Mouse (Mus musculus) thymus, adult 2 months (tissue): ENCODE results near the gene Tead3. TPM values are rescaled to one million over a fixed set of nuclear protein-coding genes. Genes with fewer than 3 reads are reported as not detected.

Source experiments
- DNase-seq: peaks from one replicate; pipeline ENCODE4 v3.0.0; 2021
- H3K27ac ChIP-seq: fragments of 200-500 bp; 2 replicates; pipeline ENCODE4 v1.5.1; 2012; ENCODE audit warnings: low read length, control low read depth; ENCODE audit not compliant: control insufficient read depth, insufficient read depth
- H3K27me3 ChIP-seq: fragments of 200-500 bp; 2 replicates; pipeline ENCODE4 v1.6.1; 2012; ENCODE audit warnings: mild to moderate bottlenecking, low read length, moderate library complexity, mixed read lengths; ENCODE audit not compliant: control insufficient read depth, insufficient read depth
- H3K36me3 ChIP-seq: fragments of 200-500 bp; 2 replicates; pipeline ENCODE4 v1.6.1; 2012; ENCODE audit warnings: mild to moderate bottlenecking, low read length, moderate library complexity; ENCODE audit not compliant: control insufficient read depth, insufficient read depth
- H3K4me1 ChIP-seq: fragments of 200-500 bp; replicated peaks from 2 replicates; pipeline ENCODE4 v1.6.1; 2012; ENCODE audit warnings: low read length; ENCODE audit not compliant: control insufficient read depth, insufficient read depth
- H3K4me3 ChIP-seq: fragments of 200-500 bp; 2 replicates; pipeline ENCODE4 v1.5.1; 2012; ENCODE audit warnings: mild to moderate bottlenecking, low read length, control low read depth, moderate library complexity; ENCODE audit not compliant: control insufficient read depth, insufficient read depth
- CTCF ChIP-seq: fragments of 200-500 bp; IDR thresholded peaks from 2 replicates; pipeline ENCODE4 v1.5.1; 2012; ENCODE audit warnings: mild to moderate bottlenecking, control low read depth, low read length, moderate library complexity, borderline replicate concordance; ENCODE audit not compliant: control insufficient read depth, poor library complexity, insufficient read depth; ENCODE audit errors: extremely low read depth
- POLR2A ChIP-seq: fragments of 200-500 bp; IDR thresholded peaks from 2 replicates; pipeline ENCODE4 v1.6.1; 2012; ENCODE audit warnings: mild to moderate bottlenecking, low read length, control low read depth, moderate library complexity; ENCODE audit not compliant: control insufficient read depth, poor library complexity, insufficient read depth; ENCODE audit errors: extremely low read depth
- WGBS: fragments of 180-500 bp; shearing (Covaris S2); methylation state at CpG from one replicate; pipeline ENCODE4 v1.1.7; 2018; 5-methylcytosine and 5-hydroxymethylcytosine counted together
- polyA plus RNA-seq: library from polyadenylated mRNA; depleted of rRNA; stranded (reverse); fragments of >200 nt; gene quantifications from 2 replicates; pipeline ENCODE4 v1.2.3, GENCODE M21; 2012

The Tead3 gene
- polyA plus RNA-seq, 1 experiment, result 11.6 TPM

DNA sequence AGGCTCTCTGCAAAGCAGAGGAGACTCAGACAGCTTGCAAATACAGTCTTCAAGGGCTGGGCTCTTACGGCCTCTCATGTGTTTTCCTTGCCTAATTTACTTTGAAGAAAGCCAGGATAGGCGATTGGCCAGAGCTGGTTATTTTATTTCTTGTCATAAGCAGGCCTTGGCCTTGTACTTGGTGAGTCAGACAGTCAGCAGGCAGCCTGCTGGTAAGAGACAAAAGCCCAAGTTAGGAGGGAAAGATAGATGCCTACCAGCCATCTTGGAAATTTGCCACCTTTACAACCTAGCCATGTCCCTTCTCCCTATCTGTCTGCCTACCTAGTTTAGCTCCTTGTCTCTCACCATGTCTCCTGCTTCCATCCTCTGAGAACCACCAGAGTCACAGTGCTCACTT, 20.7 kb upstream of the Tead3 start:
- DNase-seq, result no peak
- Histone ChIP-seq H3K27ac (no peak overlapping the region), H3K36me3 (no peaks in the 10 kb centered on the region), H3K4me1 (peaks cover 16% of the 10 kb centered on the region), H3K4me3 (no peak overlapping the region), H3K27me3 (no peaks in the 10 kb centered on the region)
- TF ChIP-seq POLR2A (no peak), CTCF (no peak)
- WGBS, result 94% methylated on average over 2 of the region's 2 CpGs

DNA sequence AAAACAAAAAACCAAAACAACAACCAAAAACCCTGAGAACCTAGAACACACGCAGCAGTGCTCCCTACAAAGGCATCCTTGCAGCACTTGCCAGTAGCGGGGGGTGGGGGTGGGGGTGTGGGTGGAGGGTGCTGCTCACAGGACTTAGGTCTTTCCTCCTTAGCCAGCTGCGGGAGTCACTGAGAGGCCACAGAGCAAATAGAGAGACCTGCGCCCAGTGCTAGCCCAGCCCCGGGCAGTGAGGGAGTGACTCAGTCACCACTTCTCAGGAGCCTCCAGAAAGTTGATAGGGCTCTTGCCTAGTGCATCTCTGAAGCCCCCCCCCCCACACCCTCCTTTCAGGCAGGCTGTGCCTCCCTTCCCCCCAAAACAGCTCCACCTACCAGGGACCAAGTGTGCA, 18.4 kb upstream of the Tead3 start:
- no peak overlapping the region for H3K27ac ChIP-seq

GRCm38 (mm10) chr17:28368449-28368848, 17.8 kb upstream of the Tead3 start:
- WGBS, result 4% methylated on average over 13 of the region's 13 CpGs
- H3K4me1 ChIP-seq, result no peaks in the 10 kb centered on the region
- H3K27ac ChIP-seq, result no peak overlapping the region
- TF ChIP-seq POLR2A, result no peak
- peak; percentile 98 for TF ChIP-seq CTCF
- DNase-seq, result peak; percentile 84
- peaks cover 20% of the 10 kb centered on the region; the same call in 1 of the 2 replicates for H3K27me3 ChIP-seq
- no peak overlapping the region for H3K4me3 ChIP-seq
- H3K36me3 ChIP-seq, result no peaks in the 10 kb centered on the region

More for the DNA sequence above, 18.4 kb upstream of the Tead3 start:
- Histone ChIP-seq H3K4me3 (no peak overlapping the region), H3K4me1 (peaks cover 1% of the 10 kb centered on the region), H3K36me3 (no peaks in the 10 kb centered on the region), H3K27me3 (peaks cover 13% of the 10 kb centered on the region; the same call in 1 of the 2 replicates)
- 81% methylated on average over 5 of the region's 5 CpGs for WGBS
- DNase-seq, result no peak
- TF ChIP-seq CTCF (no peak), POLR2A (no peak)

DNA sequence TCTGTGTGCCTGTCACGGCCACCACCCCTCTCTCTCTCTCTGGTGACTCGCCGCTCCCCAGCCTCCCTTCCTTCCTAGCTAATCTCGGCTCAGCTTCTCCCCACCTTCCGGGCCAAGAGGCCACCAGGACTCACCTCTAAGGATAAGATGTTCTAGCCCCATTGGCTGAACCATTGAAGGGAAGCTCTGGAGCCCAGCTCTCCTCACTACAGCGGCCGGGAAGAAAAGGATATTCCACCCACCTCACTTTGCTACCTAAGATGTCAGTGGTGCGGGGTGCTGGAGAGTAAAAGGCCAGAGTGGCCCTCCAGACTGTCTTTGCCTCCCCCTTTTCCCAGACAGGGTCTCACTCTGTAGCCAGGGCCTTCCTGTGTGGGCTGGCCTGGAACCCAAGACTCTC, 14.5 kb upstream of the Tead3 start, which contains the start of gene Tulp1:
TSS of gene Tulp1 (minus strand) at position 101 of the 400 bp plus-strand sequence.
- no peak for DNase-seq
- WGBS, result 82% methylated on average over 8 of the region's 8 CpGs
- Histone ChIP-seq H3K4me1 (peaks cover 5% of the 10 kb centered on the region), H3K4me3 (no peak within 1 kb of the TSS), H3K36me3 (no peaks in the 10 kb centered on the region), H3K27ac (no peak within 1 kb of the TSS), H3K27me3 (peaks cover 33% of the 10 kb centered on the region)
- TF ChIP-seq CTCF (no peak), POLR2A (no peak)

DNA sequence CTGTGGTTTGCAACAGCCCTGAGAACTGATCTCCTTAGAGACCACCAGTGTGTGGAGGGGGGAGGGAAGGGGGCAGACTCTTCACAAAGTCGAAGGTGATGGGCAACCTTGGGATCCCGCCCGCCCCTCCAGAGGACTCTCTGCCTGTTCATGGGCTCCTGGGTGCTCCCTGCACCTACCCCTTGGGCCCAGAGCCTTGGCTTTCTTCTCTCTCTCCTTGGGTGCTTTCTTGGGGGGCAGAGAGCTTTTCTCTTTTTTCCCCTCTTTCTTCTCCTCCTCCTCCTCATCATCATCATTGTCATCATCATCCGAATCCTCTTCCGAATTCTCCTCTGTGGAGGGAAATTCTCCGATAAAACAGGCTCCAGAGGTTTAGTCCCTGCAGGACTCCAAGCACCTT, 12.9 kb upstream of the Tead3 start:
- Histone ChIP-seq H3K36me3 (no peaks in the 10 kb centered on the region), H3K27me3 (peaks cover 33% of the 10 kb centered on the region), H3K4me1 (peaks cover 5% of the 10 kb centered on the region), H3K4me3 (no peak overlapping the region), H3K27ac (no peak overlapping the region)
- DNase-seq, result no peak
- TF ChIP-seq CTCF, result no peak
- no peak for TF ChIP-seq POLR2A
- 53% methylated on average over 6 of the region's 6 CpGs for WGBS

DNA sequence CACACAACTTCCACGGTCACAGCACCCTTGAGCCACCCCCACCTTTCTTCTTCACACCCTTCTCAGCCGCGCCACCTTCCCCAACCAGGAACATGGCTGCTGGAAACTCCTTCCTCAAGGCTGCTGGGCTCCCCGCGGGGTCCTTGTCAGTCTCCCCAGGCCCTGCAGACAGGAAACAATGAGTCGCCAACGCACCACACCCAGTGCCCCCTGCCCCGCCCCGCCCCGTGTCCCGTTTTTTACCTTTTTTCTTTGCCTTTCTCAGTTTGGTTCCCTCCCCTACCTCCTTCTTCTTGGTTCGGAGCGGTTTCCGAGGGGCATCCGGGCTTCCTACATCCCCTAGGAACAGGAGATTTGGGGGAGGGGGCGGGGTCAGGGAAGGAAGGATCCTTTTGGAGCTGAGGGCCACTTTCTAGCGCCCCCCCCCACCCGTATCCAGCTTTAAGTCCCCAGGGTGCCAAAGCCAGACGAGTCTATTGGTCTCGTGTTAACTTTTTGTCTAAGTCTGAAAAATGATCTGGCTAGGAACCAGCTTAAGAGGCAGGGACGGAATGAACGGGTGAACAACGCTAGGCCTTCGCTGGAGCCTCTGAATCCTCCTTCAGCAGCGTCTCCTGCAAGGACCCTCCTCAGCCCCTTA, 12.2 kb upstream of the Tead3 start:
- H3K4me1 ChIP-seq, result peaks cover 5% of the 10 kb centered on the region
- no peak overlapping the region for H3K27ac ChIP-seq
- H3K4me3 ChIP-seq, result no peak overlapping the region
- peaks cover 33% of the 10 kb centered on the region for H3K27me3 ChIP-seq
- DNase-seq, result no peak
- TF ChIP-seq CTCF, result no peak
- H3K36me3 ChIP-seq, result no peaks in the 10 kb centered on the region
- WGBS, result 5% methylated on average over 25 of the region's 25 CpGs
